Mouse (Mus musculus) small intestine, adult 2 months (tissue): Measurements from ENCODE around the gene Pcx.

Source experiments
- CTCF ChIP-seq: fragments of 200-500 bp; IDR thresholded peaks from 2 replicates; pipeline ENCODE4 v1.5.1; 2012; ENCODE audit warnings: low read depth, mild to moderate bottlenecking, control low read depth, inconsistent platforms, low read length, moderate library complexity, mixed read lengths; ENCODE audit not compliant: insufficient replicate concordance, insufficient read length; ENCODE audit errors: extremely low read depth
- POLR2A ChIP-seq: fragments of 200-500 bp; IDR thresholded peaks from 2 replicates; pipeline ENCODE4 v1.6.1; 2012; ENCODE audit warnings: low read depth, mild to moderate bottlenecking, control low read depth, inconsistent platforms, low read length, moderate library complexity

GRCm38 (mm10) chr19:4610109-4610508 is 99.8 kb downstream of the Pcx start:
- TF ChIP-seq CTCF = no peak
- no peak for TF ChIP-seq POLR2A
